Mouse (Mus musculus): ENCODE data around the gene Nobox. TPM values are rescaled to one million over a fixed set of nuclear protein-coding genes. Genes with fewer than 3 reads are reported as not detected.

Nobox gene
- total and polyA plus RNA-seq, 3 experiments = not detected

DNA sequence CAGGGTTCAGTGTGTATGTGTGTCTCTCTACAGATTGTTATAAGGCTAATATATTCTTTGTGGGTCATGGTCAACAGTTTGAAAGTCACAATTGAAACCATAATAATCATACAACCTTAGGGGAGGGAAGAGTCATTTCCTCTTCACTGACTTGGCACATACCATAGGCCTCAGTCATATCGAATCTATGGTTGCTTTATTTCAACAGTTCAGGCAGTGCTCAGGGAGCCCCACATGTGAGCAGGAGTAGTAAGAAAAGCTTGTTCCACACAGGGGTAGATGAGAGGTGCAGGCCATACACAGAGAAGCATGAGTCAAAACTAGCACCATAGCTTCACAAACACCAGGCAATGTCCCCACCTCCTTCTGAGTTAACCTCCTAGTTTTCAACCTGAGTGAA, 33.7 kb upstream of the Nobox start:
- Histone ChIP-seq H3K27me3 (replicated peaks) (no peaks in the 10 kb centered on the region), H3K4me2 (ENCODE audit: insufficient read depth, low read depth, poor library complexity, severe bottlenecking) (no peak overlapping the region), H3K27ac (ENCODE audit: insufficient read depth, low read depth) (no peak overlapping the region), H3K79me2 (replicated peaks; ENCODE audit: control insufficient read depth, extremely low read depth, insufficient read depth, poor library complexity, severe bottlenecking) (no peaks in the 10 kb centered on the region), H3K9ac (ENCODE audit: insufficient read depth, low read depth) (no peak overlapping the region), H3K4me1 (ENCODE audit: control insufficient read depth in 1 of 2, insufficient read depth in 2 of 2) (no peaks in the 10 kb centered on the region), H3K4me3 (replicated peaks in 1 of 3; ENCODE audit: low read depth in 2 of 3, low read length in 2 of 3, poor library complexity in 1 of 3) (no peak overlapping the region), H3K36me3 (replicated peaks in 1 of 2; ENCODE audit: control insufficient read depth in 1 of 2, insufficient read depth in 1 of 2, low read length in 1 of 2) (peaks cover 0 to 6% of the 10 kb centered on the region in 2 experiments), H3K9me3 (replicated peaks; ENCODE audit: low read length) (no peaks in the 10 kb centered on the region)
- in situ Hi-C loops (cut with MboI; ENCODE audit: low pct_ligation_motif_present, low pct_unique_long_range_greater_than_20kb, low sequenced_read_pairs) (no loop called here), dilution Hi-C loops (cut with MboI; ENCODE audit: extremely low pct_ligation_motif_present, extremely low pct_unique_long_range_greater_than_20kb, low sequenced_read_pairs) (no loop called here)
- DNase-seq (ENCODE audit: extremely low read depth) = no peak
- TF ChIP-seq POLR2A (IDR thresholded peaks at IDR 0.05; ENCODE audit: low read depth, low read length) = no peak
- no peak for TF ChIP-seq MAX (IDR thresholded peaks at IDR 0.05; ENCODE audit: low read length)
- no peak for TF ChIP-seq E2F4 (IDR thresholded peaks at IDR 0.05; ENCODE audit: insufficient replicate concordance, low read depth, low read length)
- no peak for TF ChIP-seq ELF1 (IDR thresholded peaks at IDR 0.05; ENCODE audit: low read depth, low read length)

DNA sequence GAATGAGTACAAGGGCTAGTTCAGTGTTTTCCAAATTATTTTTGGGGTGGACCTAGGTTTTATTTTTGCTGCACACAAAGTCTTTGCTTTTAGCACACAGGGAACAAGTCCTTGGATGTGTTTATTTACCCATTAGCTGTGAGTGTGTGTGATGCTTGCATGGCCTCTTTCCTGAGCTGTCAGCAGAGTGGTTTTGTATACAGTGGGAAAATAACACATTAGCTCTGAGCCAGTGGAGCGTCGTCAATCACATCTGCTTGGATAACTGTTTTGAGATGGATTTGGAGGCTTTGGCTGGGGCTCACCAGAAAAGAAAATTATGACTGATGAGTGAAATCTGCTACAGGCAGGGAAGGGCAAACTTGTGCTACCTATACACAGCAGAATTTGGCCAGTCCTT, 33.0 kb upstream of the Nobox start:
- dilution Hi-C loops (cut with MboI; ENCODE audit: extremely low pct_ligation_motif_present, extremely low pct_unique_long_range_greater_than_20kb, low sequenced_read_pairs) (no loop called here), in situ Hi-C loops (cut with MboI; ENCODE audit: low pct_ligation_motif_present, low pct_unique_long_range_greater_than_20kb, low sequenced_read_pairs) (no loop called here)
- no peaks in the 10 kb centered on the region for H3K27me3 ChIP-seq (replicated peaks)
- no peak overlapping the region for H3K27ac ChIP-seq (ENCODE audit: insufficient read depth, low read depth)
- DNase-seq (ENCODE audit: extremely low read depth) = no peak
- no peak overlapping the region for H3K9ac ChIP-seq (ENCODE audit: insufficient read depth, low read depth)
- no peak overlapping the region for H3K4me2 ChIP-seq (ENCODE audit: insufficient read depth, low read depth, poor library complexity, severe bottlenecking)
- no peaks in the 10 kb centered on the region for H3K9me3 ChIP-seq (replicated peaks; ENCODE audit: low read length)
- H3K79me2 ChIP-seq (replicated peaks; ENCODE audit: control insufficient read depth, extremely low read depth, insufficient read depth, poor library complexity, severe bottlenecking) = no peaks in the 10 kb centered on the region
- no peak overlapping the region for H3K4me3 ChIP-seq (replicated peaks in 1 of 3; ENCODE audit: low read depth in 2 of 3, low read length in 2 of 3, poor library complexity in 1 of 3)
- no peaks in the 10 kb centered on the region for H3K4me1 ChIP-seq (ENCODE audit: control insufficient read depth in 1 of 2, insufficient read depth in 2 of 2)
- H3K36me3 ChIP-seq (replicated peaks in 1 of 2; ENCODE audit: control insufficient read depth in 1 of 2, insufficient read depth in 1 of 2, low read length in 1 of 2) = peaks cover 0 to 6% of the 10 kb centered on the region in 2 experiments
- no peak for TF ChIP-seq MAX (IDR thresholded peaks at IDR 0.05; ENCODE audit: low read length)
- no peak for TF ChIP-seq ZNF384 (IDR thresholded peaks at IDR 0.05; ENCODE audit: low read depth, low read length)

DNA sequence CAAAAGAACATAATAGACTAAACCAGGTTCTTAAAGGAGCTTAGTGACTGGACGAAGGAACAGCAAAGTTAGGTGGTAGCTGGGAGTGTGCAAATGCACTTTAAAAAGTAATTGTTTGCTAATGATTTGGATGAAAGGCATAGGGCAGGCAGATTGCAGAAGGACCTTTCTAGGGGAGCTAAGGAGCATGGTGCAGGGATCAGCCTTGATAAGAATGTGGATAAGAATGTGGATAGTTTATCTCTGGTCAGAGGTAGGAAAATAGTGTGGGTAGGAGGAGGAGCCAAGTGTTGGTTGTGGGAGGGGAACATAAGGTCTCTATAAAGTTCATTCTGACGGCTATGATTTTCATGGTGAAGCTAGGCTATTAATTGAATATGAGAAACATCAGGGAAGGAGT, 29.4 kb upstream of the Nobox start:
- Histone ChIP-seq H3K4me2 (ENCODE audit: insufficient read depth, low read depth, poor library complexity, severe bottlenecking) (no peak overlapping the region), H3K79me2 (replicated peaks; ENCODE audit: control insufficient read depth, extremely low read depth, insufficient read depth, poor library complexity, severe bottlenecking) (no peaks in the 10 kb centered on the region), H3K27ac (ENCODE audit: insufficient read depth, low read depth) (no peak overlapping the region), H3K4me1 (ENCODE audit: control insufficient read depth in 1 of 2, insufficient read depth in 2 of 2) (no peaks in the 10 kb centered on the region), H3K36me3 (replicated peaks in 1 of 2; ENCODE audit: control insufficient read depth in 1 of 2, insufficient read depth in 1 of 2, low read length in 1 of 2) (no peaks in the 10 kb centered on the region), H3K9ac (ENCODE audit: insufficient read depth, low read depth) (no peak overlapping the region), H3K27me3 (replicated peaks) (no peaks in the 10 kb centered on the region), H3K4me3 (replicated peaks in 1 of 3; ENCODE audit: low read depth in 2 of 3, low read length in 2 of 3, poor library complexity in 1 of 3) (no peak overlapping the region), H3K9me3 (replicated peaks; ENCODE audit: low read length) (no peaks in the 10 kb centered on the region)
- DNase-seq (ENCODE audit: extremely low read depth) = no peak
- TF ChIP-seq ZMIZ1 (IDR thresholded peaks at IDR 0.05; ENCODE audit: low read depth, low read length) (no peak), RAD21 (IDR thresholded peaks at IDR 0.05; ENCODE audit: low read depth, low read length) (no peak), ZC3H11A (IDR thresholded peaks at IDR 0.05; ENCODE audit: low read depth, low read length) (no peak), PAX5 (IDR thresholded peaks at IDR 0.05; ENCODE audit: low read length) (no peak), POLR2AphosphoS2 (IDR thresholded peaks at IDR 0.05; ENCODE audit: low read depth, low read length) (no peak), BHLHE40 (IDR thresholded peaks at IDR 0.05; ENCODE audit: low read depth, low read length) (no peak), MYC (IDR thresholded peaks at IDR 0.05; ENCODE audit: low read depth, low read length) (no peak)
- in situ Hi-C loops (cut with MboI; ENCODE audit: low pct_ligation_motif_present, low pct_unique_long_range_greater_than_20kb, low sequenced_read_pairs) (no loop called here), dilution Hi-C loops (cut with MboI; ENCODE audit: extremely low pct_ligation_motif_present, extremely low pct_unique_long_range_greater_than_20kb, low sequenced_read_pairs) (no loop called here)
